Mouse (Mus musculus) erythroid progenitor cell, adult 5-6 weeks (primary cell): ENCODE measurements around the gene Cacna1s. TPM values are rescaled to one million over a fixed set of nuclear protein-coding genes. Genes with fewer than 3 reads are reported as not detected.

Experiments used
- ATAC-seq: replicated peaks from 2 replicates; pipeline ENCODE4 v1.8.0; 2016; ENCODE audit warnings: moderate number of reproducible peaks, mild to moderate bottlenecking, moderate TSS enrichment, inconsistent platforms; ENCODE audit not compliant: poor library complexity, low FRiP score, severe bottlenecking
- total RNA-seq, 2 experiments: library from RNA; stranded (forward) in 1 of 2; stranded (reverse) in 1 of 2; fragments of 150-400 nt in 1 of 2; fragments of 186-747, 209-891 nt in 1 of 2; gene quantifications; 2 replicates each; pipeline versions ENCODE4 v1.2.3 to v1.2.4; 2015 to 2017; ENCODE audit warnings: low replicate concordance in 2 of 2

Cacna1s gene
- total RNA-seq, 2 experiments from 2014 or later = not detected

GRCm38 (mm10) chr1:136165436-136165835, 112.9 kb downstream of the Cacna1s start:
- no peak for ATAC-seq

GRCm38 (mm10) chr1:136167657-136168056, 115.1 kb downstream of the Cacna1s start:
- no peak for ATAC-seq

Other genes starting within 250 kb of the Cacna1s start
- 0.72 TPM in 1 of 2 replicates, not detected in the other for gene Lad1, start 234.2 kb upstream of the Cacna1s start, total RNA-seq (2015; ENCODE audit: low replicate concordance)
- not detected in 2 replicates for gene Lad1, start 234.2 kb upstream of the Cacna1s start, total RNA-seq (2017; ENCODE audit: low replicate concordance)
- not detected in 2 replicates for gene Tnnt2, start 216.4 kb upstream of the Cacna1s start, total RNA-seq (2015; ENCODE audit: low replicate concordance)
- gene Tnnt2, start 216.4 kb upstream of the Cacna1s start, total RNA-seq (2017; ENCODE audit: low replicate concordance) = not detected in 2 replicates
- not detected in 2 replicates for gene Pkp1, start 133.5 kb upstream of the Cacna1s start, total RNA-seq (2015; ENCODE audit: low replicate concordance)
- gene Pkp1, start 133.5 kb upstream of the Cacna1s start, total RNA-seq (2017; ENCODE audit: low replicate concordance) = not detected in 2 replicates
- not detected in 2 replicates for gene Igfn1, start 46.4 kb upstream of the Cacna1s start, total RNA-seq (2015; ENCODE audit: low replicate concordance)
- not detected in 2 replicates for gene Igfn1, start 46.4 kb upstream of the Cacna1s start, total RNA-seq (2017; ENCODE audit: low replicate concordance)
- 29.8 and 64.5 TPM in 2 replicates for gene Tmem9, start 44.6 kb upstream of the Cacna1s start, total RNA-seq (2015; ENCODE audit: low replicate concordance)
- gene Tmem9, start 44.6 kb upstream of the Cacna1s start, total RNA-seq (2017; ENCODE audit: low replicate concordance) = 31.8 and 54.4 TPM in 2 replicates
- gene Ascl5, start 1.9 kb upstream of the Cacna1s start, total RNA-seq (2015; ENCODE audit: low replicate concordance) = not detected in 2 replicates
- not detected in 2 replicates for gene Ascl5, start 1.9 kb upstream of the Cacna1s start, total RNA-seq (2017; ENCODE audit: low replicate concordance)
- 23.4 and 36.0 TPM in 2 replicates for gene Kif21b, start 78.6 kb downstream of the Cacna1s start, total RNA-seq (2015; ENCODE audit: low replicate concordance)
- gene Kif21b, start 78.6 kb downstream of the Cacna1s start, total RNA-seq (2017; ENCODE audit: low replicate concordance) = 4.4 and 5.0 TPM in 2 replicates
- gene Mroh3, start 160.1 kb downstream of the Cacna1s start, total RNA-seq (2015; ENCODE audit: low replicate concordance) = not detected in 2 replicates
- gene Mroh3, start 160.1 kb downstream of the Cacna1s start, total RNA-seq (2017; ENCODE audit: low replicate concordance) = not detected in 2 replicates
- gene Inava, start 181.5 kb downstream of the Cacna1s start, total RNA-seq (2015; ENCODE audit: low replicate concordance) = not detected in 2 replicates
- not detected in 2 replicates for gene Inava, start 181.5 kb downstream of the Cacna1s start, total RNA-seq (2017; ENCODE audit: low replicate concordance)
- gene Gpr25, start 208.1 kb downstream of the Cacna1s start, total RNA-seq (2015; ENCODE audit: low replicate concordance) = not detected in 2 replicates
- not detected in 2 replicates for gene Gpr25, start 208.1 kb downstream of the Cacna1s start, total RNA-seq (2017; ENCODE audit: low replicate concordance)